ENCODE assay signal across 19 mouse cellular contexts in genomic region chr1:46128058-46128457, GRCm38 (mm10).
A peak's percentile ranks its signal among the peaks of the same experiment; 100 is the strongest.
DNase-seq lines count a peak whose midpoint lies in the region; ATAC-seq and TF ChIP-seq lines count a peak whose summit lies in the region.
"Had no signal": no experiment of that assay in that cellular context is flagged by ENCODE, and none has a peak within 500 bp of the region (broad histone marks: within the 10 kb centered on the region; RNA-seq: fewer than 3 reads in every experiment).

No protein-coding gene starts in this region.

- peak; percentile 16 for DNase-seq in stomach, postnatal 0 days (ENCODE audit: low spot score)
- no peak for DNase-seq in layer of hippocampus, adult 9-11 months
- no peak for DNase-seq in kidney, adult 18-20 months
- DNase-seq: adrenal gland, adult 8-10 months; adrenal gland, postnatal 14 days; adrenal gland, postnatal 36 days; cerebellum, adult 11-12 months; cerebellum, adult 2 months; cerebellum, adult 9-10 months; cerebellum, postnatal 10 days; cerebellum, postnatal 25 days had no signal

- no peak overlapping the region for H3K4me2 ChIP-seq in intestine, embryonic 15.5 days (replicated peaks)
- H3K4me2 ChIP-seq in intestine, postnatal 0 days (replicated peaks; ENCODE audit: low read depth), result no peak overlapping the region
- H3K4me2 ChIP-seq in stomach, postnatal 0 days (replicated peaks; ENCODE audit: low read depth), result no peak overlapping the region
- H3K4me2 ChIP-seq: embryonic facial prominence, embryonic 12.5 days; forebrain, embryonic 13.5 days; forebrain, embryonic 15.5 days had no signal

- TF ChIP-seq CTCF in intestine, postnatal 0 days (IDR thresholded peaks at IDR 0.05; ENCODE audit: low read depth), result no peak
- TF ChIP-seq CTCF in stomach, postnatal 0 days (IDR thresholded peaks at IDR 0.05; ENCODE audit: low read depth), result no peak

- no peaks in the 10 kb centered on the region for H3K27me3 ChIP-seq in intestine, embryonic 15.5 days (replicated peaks)
- no peaks in the 10 kb centered on the region for H3K27me3 ChIP-seq in intestine, postnatal 0 days (replicated peaks; ENCODE audit: control insufficient read depth, insufficient read depth, low read length)
- H3K27me3 ChIP-seq in stomach, postnatal 0 days (ENCODE audit: control insufficient read depth, insufficient read depth, low read length), result no peaks in the 10 kb centered on the region
- H3K27me3 ChIP-seq: embryonic facial prominence, embryonic 12.5 days; forebrain, embryonic 13.5 days; forebrain, embryonic 15.5 days had no signal

- H3K27ac ChIP-seq in intestine, embryonic 15.5 days, result no peak overlapping the region
- H3K27ac ChIP-seq in intestine, postnatal 0 days (ENCODE audit: low read depth, low read length), result no peak overlapping the region
- 0 out of 2 replicates have a peak overlapping the region, but pooled peaks have one; percentile 24 for H3K27ac ChIP-seq in stomach, postnatal 0 days (replicated peaks)
- H3K27ac ChIP-seq: embryonic facial prominence, embryonic 10.5 days; embryonic facial prominence, embryonic 12.5 days; forebrain, embryonic 13.5 days; forebrain, embryonic 15.5 days had no signal

- peak; percentile 58; the same call in 1 of the 2 replicates for ATAC-seq in intestine, embryonic 15.5 days
- peak; percentile 54 for ATAC-seq in intestine, postnatal 0 days
- ATAC-seq in stomach, postnatal 0 days (ENCODE audit: low FRiP score, low TSS enrichment), result peak; percentile 95
- no peak for ATAC-seq in granulocyte monocyte progenitor cell, adult 5-6 weeks (replicated peaks; ENCODE audit: poor library complexity, severe bottlenecking)
- ATAC-seq: activated CD4-positive, CD25-positive, alpha-beta regulatory T cell, adult 4 months; forebrain, embryonic 13.5 days; forebrain, embryonic 15.5 days had no signal

- H3K4me1 ChIP-seq in intestine, embryonic 15.5 days (replicated peaks), result no peaks in the 10 kb centered on the region
- no peaks in the 10 kb centered on the region for H3K4me1 ChIP-seq in intestine, postnatal 0 days (replicated peaks; ENCODE audit: control insufficient read depth, insufficient read depth, low read length)
- H3K4me1 ChIP-seq in stomach, postnatal 0 days (replicated peaks; ENCODE audit: control insufficient read depth, insufficient read depth), result no peaks in the 10 kb centered on the region
- H3K4me1 ChIP-seq: embryonic facial prominence, embryonic 10.5 days; embryonic facial prominence, embryonic 12.5 days; forebrain, embryonic 13.5 days; forebrain, embryonic 15.5 days had no signal

- H3K4me3 ChIP-seq in intestine, embryonic 15.5 days (replicated peaks), result no peak overlapping the region
- no peak overlapping the region for H3K4me3 ChIP-seq in intestine, postnatal 0 days (ENCODE audit: low read depth, low read length)
- no peak overlapping the region for H3K4me3 ChIP-seq in stomach, postnatal 0 days (ENCODE audit: low read depth, low read length)
- H3K4me3 ChIP-seq: embryonic facial prominence, embryonic 10.5 days; embryonic facial prominence, embryonic 12.5 days; forebrain, embryonic 13.5 days; forebrain, embryonic 15.5 days had no signal

- H3K9me3 ChIP-seq in intestine, embryonic 15.5 days, result no peaks in the 10 kb centered on the region
- H3K9me3 ChIP-seq in intestine, postnatal 0 days (ENCODE audit: control insufficient read depth), result no peaks in the 10 kb centered on the region
- no peaks in the 10 kb centered on the region for H3K9me3 ChIP-seq in stomach, postnatal 0 days (ENCODE audit: control insufficient read depth, low read length)
- H3K9me3 ChIP-seq: embryonic facial prominence, embryonic 10.5 days; embryonic facial prominence, embryonic 12.5 days; forebrain, embryonic 13.5 days; forebrain, embryonic 15.5 days had no signal

- no peaks in the 10 kb centered on the region for H3K36me3 ChIP-seq in intestine, embryonic 15.5 days
- no peaks in the 10 kb centered on the region for H3K36me3 ChIP-seq in intestine, postnatal 0 days (ENCODE audit: control insufficient read depth, insufficient read depth)
- no peaks in the 10 kb centered on the region for H3K36me3 ChIP-seq in stomach, postnatal 0 days (ENCODE audit: control insufficient read depth, insufficient read depth, low read length)
- H3K36me3 ChIP-seq: embryonic facial prominence, embryonic 10.5 days; embryonic facial prominence, embryonic 12.5 days; forebrain, embryonic 15.5 days had no signal

- TF ChIP-seq EP300 in stomach, postnatal 0 days (optimal IDR thresholded peaks at IDR 0.05), result peak; percentile 38

- H3K9ac ChIP-seq in intestine, embryonic 15.5 days, result no peak overlapping the region
- H3K9ac ChIP-seq in intestine, postnatal 0 days (ENCODE audit: low read depth, low read length), result no peak overlapping the region
- no peak overlapping the region for H3K9ac ChIP-seq in stomach, postnatal 0 days (ENCODE audit: low read length)
- H3K9ac ChIP-seq: embryonic facial prominence, embryonic 12.5 days; forebrain, embryonic 13.5 days; forebrain, embryonic 15.5 days had no signal

- WGBS in intestine, embryonic 15.5 days, result 56% methylated on average over 4 of the region's 4 CpGs
- 31% methylated on average over 4 of the region's 4 CpGs for WGBS in intestine, postnatal 0 days
- 36% methylated on average over 4 of the region's 4 CpGs for WGBS in stomach, postnatal 0 days
